Comparison of ENCODE assay signal across 8 mouse cellular contexts in the genomic region with DNA sequence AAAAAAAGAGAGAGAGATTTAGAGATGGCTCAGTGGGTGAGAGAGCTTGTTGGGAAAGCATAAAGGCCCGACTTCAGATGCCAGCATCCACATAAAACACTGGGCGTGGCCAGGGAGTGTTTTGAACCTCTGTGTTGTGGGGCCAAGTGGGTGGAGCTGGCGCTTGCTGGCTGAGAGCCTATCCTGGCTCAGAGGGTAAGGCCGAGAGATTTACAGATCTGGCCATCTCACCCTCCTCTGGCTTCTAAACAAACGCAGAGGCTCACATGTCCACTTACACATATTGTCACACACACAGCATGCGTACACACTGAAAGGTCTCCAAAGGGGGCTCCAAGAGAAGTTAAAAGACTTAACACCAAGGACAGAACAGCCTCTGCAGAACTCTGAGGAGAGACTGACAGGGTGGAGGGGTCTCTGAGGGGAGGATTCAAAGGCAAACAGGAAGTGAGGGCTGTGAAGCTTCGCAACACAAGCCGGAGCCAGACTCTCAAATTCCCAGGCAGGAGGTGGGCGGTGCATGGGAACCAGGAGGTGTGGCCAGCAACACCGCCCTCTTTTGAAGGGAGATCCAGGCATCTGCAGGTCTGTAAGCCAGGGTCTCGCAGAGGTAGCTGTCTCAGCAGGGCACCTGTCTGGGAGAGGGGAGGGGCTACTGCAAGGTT.
A peak's percentile ranks its signal among the peaks of the same experiment; 100 is the strongest.
DNase-seq lines count a peak whose midpoint lies in the region; ATAC-seq lines count a peak whose summit lies in the region.

No protein-coding gene starts in this region.

- no peak overlapping the region for H3K9ac ChIP-seq in embryonic facial prominence, embryonic 11.5 days (replicated peaks; ENCODE audit: low read length)
- H3K9ac ChIP-seq in intestine, embryonic 16.5 days (ENCODE audit: low read depth, low read length) = 0 out of 2 replicates have a peak overlapping the region, but pooled peaks have one; percentile 44
- no peak overlapping the region for H3K9ac ChIP-seq in midbrain, embryonic 11.5 days (ENCODE audit: low read length)

- peak overlapping the region; percentile 77 for H3K27ac ChIP-seq in heart, embryonic 10.5 days
- H3K27ac ChIP-seq in embryonic facial prominence, embryonic 11.5 days (replicated peaks; ENCODE audit: low read depth, low read length) = no peak overlapping the region
- H3K27ac ChIP-seq in intestine, embryonic 16.5 days (ENCODE audit: low read length) = 0 out of 2 replicates have a peak overlapping the region, but pooled peaks have one; percentile 31
- H3K27ac ChIP-seq in midbrain, embryonic 11.5 days (ENCODE audit: low read depth, low read length) = no peak overlapping the region

- no peaks in the 10 kb centered on the region for H3K9me3 ChIP-seq in heart, embryonic 10.5 days
- H3K9me3 ChIP-seq in embryonic facial prominence, embryonic 11.5 days (replicated peaks; ENCODE audit: control insufficient read depth, low read length) = no peaks in the 10 kb centered on the region
- peaks cover 4% of the 10 kb centered on the region; the same call in 1 of the 2 replicates for H3K9me3 ChIP-seq in intestine, embryonic 16.5 days (ENCODE audit: control insufficient read depth, low read length)
- no peaks in the 10 kb centered on the region for H3K9me3 ChIP-seq in midbrain, embryonic 11.5 days (ENCODE audit: control insufficient read depth, low read length)

- H3K36me3 ChIP-seq in heart, embryonic 10.5 days = no peaks in the 10 kb centered on the region
- no peaks in the 10 kb centered on the region for H3K36me3 ChIP-seq in embryonic facial prominence, embryonic 11.5 days (replicated peaks; ENCODE audit: control insufficient read depth, insufficient read depth, low read depth, low read length)
- H3K36me3 ChIP-seq in intestine, embryonic 16.5 days (ENCODE audit: control insufficient read depth, insufficient read depth, low read length) = no peaks in the 10 kb centered on the region
- no peaks in the 10 kb centered on the region for H3K36me3 ChIP-seq in midbrain, embryonic 11.5 days (ENCODE audit: control insufficient read depth, insufficient read depth, low read length)

- peaks cover 7% of the 10 kb centered on the region for H3K4me1 ChIP-seq in heart, embryonic 10.5 days
- H3K4me1 ChIP-seq in embryonic facial prominence, embryonic 11.5 days (ENCODE audit: control insufficient read depth, insufficient read depth, low read length) = peaks cover 3% of the 10 kb centered on the region; the same call in 1 of the 2 replicates
- peaks cover 6% of the 10 kb centered on the region for H3K4me1 ChIP-seq in intestine, embryonic 16.5 days (ENCODE audit: control insufficient read depth, insufficient read depth, low read length)
- H3K4me1 ChIP-seq in midbrain, embryonic 11.5 days (ENCODE audit: control insufficient read depth, insufficient read depth, low read length) = no peaks in the 10 kb centered on the region

- intact Hi-C loops in heart, postnatal 36 days (cut with DNase I) = no loop called here

- peak; percentile 71 for ATAC-seq in embryonic facial prominence, embryonic 11.5 days (replicated peaks; ENCODE audit: insufficient number of reproducible peaks, low FRiP score, low TSS enrichment, low read depth)
- peak; percentile 84 for ATAC-seq in intestine, embryonic 16.5 days
- 0 out of 2 replicates have a peak, but pooled peaks have one; percentile 40 for ATAC-seq in midbrain, embryonic 11.5 days (ENCODE audit: low FRiP score)
- ATAC-seq in inflammation-experienced regulatory T-cells, adult 6 months = no peak

- no peaks in the 10 kb centered on the region for H3K27me3 ChIP-seq in heart, embryonic 10.5 days (ENCODE audit: insufficient read depth, poor library complexity, severe bottlenecking)
- no peaks in the 10 kb centered on the region for H3K27me3 ChIP-seq in embryonic facial prominence, embryonic 11.5 days (ENCODE audit: control insufficient read depth, insufficient read depth, low read length)
- H3K27me3 ChIP-seq in intestine, embryonic 16.5 days (replicated peaks; ENCODE audit: control insufficient read depth, insufficient read depth, low read length) = no peaks in the 10 kb centered on the region
- no peaks in the 10 kb centered on the region for H3K27me3 ChIP-seq in midbrain, embryonic 11.5 days (ENCODE audit: control insufficient read depth, insufficient read depth, low read length)

- WGBS in heart, embryonic 10.5 days = 5% methylated on average over 11 of the region's 11 CpGs
- WGBS in embryonic facial prominence, embryonic 11.5 days = 9% methylated on average over 11 of the region's 11 CpGs
- 4% methylated on average over 11 of the region's 11 CpGs for WGBS in intestine, embryonic 16.5 days
- 11% methylated on average over 11 of the region's 11 CpGs for WGBS in midbrain, embryonic 11.5 days

- H3K4me2 ChIP-seq in embryonic facial prominence, embryonic 11.5 days (ENCODE audit: low read depth, low read length) = peak overlapping the region; percentile 29; the same call in 1 of the 2 replicates
- peak overlapping the region; percentile 55 for H3K4me2 ChIP-seq in intestine, embryonic 16.5 days (ENCODE audit: low read depth, low read length)
- peak overlapping the region; percentile 31 for H3K4me2 ChIP-seq in midbrain, embryonic 11.5 days

- peak overlapping the region; percentile 50 for H3K4me3 ChIP-seq in heart, embryonic 10.5 days
- H3K4me3 ChIP-seq in embryonic facial prominence, embryonic 11.5 days (ENCODE audit: low read depth, low read length) = no peak overlapping the region
- peak overlapping the region; percentile 27 for H3K4me3 ChIP-seq in intestine, embryonic 16.5 days (ENCODE audit: low read length)
- H3K4me3 ChIP-seq in midbrain, embryonic 11.5 days (ENCODE audit: low read depth, low read length) = no peak overlapping the region

- peak; percentile 79 for DNase-seq in heart, embryonic 10.5 days (ENCODE audit: low spot score)
- DNase-seq in heart, postnatal 36 days = no peak
- peak; percentile 73 for DNase-seq in embryonic facial prominence, embryonic 11.5 days (ENCODE audit: low spot score)
- DNase-seq in midbrain, embryonic 11.5 days (ENCODE audit: low spot score, missing footprints) = peak; percentile 92
- no peak for DNase-seq in cerebellum, adult 11-12 months
- no peak for DNase-seq in natural killer cell, adult 2 months (ENCODE audit: low spot score in 2 of 2)

Comparison
In these comparisons a context has a peak if more than half of its experiments do, and no peak if none do; other contexts are left out.
1. DNase-seq: peak in heart, embryonic 10.5 days (single experiment), embryonic facial prominence, embryonic 11.5 days (single experiment) and midbrain, embryonic 11.5 days (single experiment); none in heart, postnatal 36 days (0 of 2), cerebellum, adult 11-12 months (single experiment) and natural killer cell, adult 2 months (0 of 2).
2. H3K27ac ChIP-seq: peak in heart, embryonic 10.5 days (single experiment) and intestine, embryonic 16.5 days (single experiment); none in embryonic facial prominence, embryonic 11.5 days (single experiment) and midbrain, embryonic 11.5 days (single experiment).
3. H3K4me3 ChIP-seq: peak in heart, embryonic 10.5 days (single experiment) and intestine, embryonic 16.5 days (single experiment); none in embryonic facial prominence, embryonic 11.5 days (single experiment) and midbrain, embryonic 11.5 days (single experiment).
4. Peak in every context shown above with its lines, with median percentiles within 50 percentile points of each other: H3K4me2 ChIP-seq.